Mouse (Mus musculus) neural tube, embryonic 12.5 days (tissue): ENCODE results near the gene Crhr2. TPM values are rescaled to one million over a fixed set of nuclear protein-coding genes. Genes with fewer than 3 reads are reported as not detected.

Experiments
- ATAC-seq: fragments of 200-750 bp; cut with Nextera tagmentation; 2 replicates; pipeline ENCODE4 v1.8.0; 2017; ENCODE audit warnings: low read depth, mild to moderate bottlenecking, moderate TSS enrichment, moderate library complexity; ENCODE audit not compliant: low FRiP score
- H3K27ac ChIP-seq: fragments of 300-500 bp; sonication (generic); 2 replicates; pipeline ENCODE4 v1.5.1; 2016
- H3K27me3 ChIP-seq: fragments of 300-500 bp; sonication (generic); replicated peaks from 2 replicates; pipeline ENCODE4 v1.6.1; 2016; ENCODE audit warnings: mild to moderate bottlenecking
- H3K36me3 ChIP-seq: fragments of 300-500 bp; sonication (generic); 2 replicates; pipeline ENCODE4 v1.6.1; 2016; ENCODE audit warnings: mild to moderate bottlenecking
- H3K4me1 ChIP-seq: fragments of 300-500 bp; sonication (generic); 2 replicates; pipeline ENCODE4 v1.6.1; 2016
- H3K4me2 ChIP-seq: fragments of 300-500 bp; sonication (generic); replicated peaks from 2 replicates; pipeline ENCODE4 v1.6.1; 2016; ENCODE audit warnings: mild to moderate bottlenecking
- H3K4me3 ChIP-seq: fragments of 300-500 bp; sonication (generic); 2 replicates; pipeline ENCODE4 v1.5.1; 2016
- H3K9ac ChIP-seq: fragments of 300-500 bp; sonication (generic); 2 replicates; pipeline ENCODE4 v1.6.1; 2016; ENCODE audit warnings: mild to moderate bottlenecking
- H3K9me3 ChIP-seq: fragments of 300-500 bp; sonication (generic); 2 replicates; pipeline ENCODE4 v1.6.1; 2016; ENCODE audit warnings: mild to moderate bottlenecking
- whole genome bisulfite sequencing: fragments of 180-500 bp; shearing (Covaris S2); methylation state at CpG from one replicate; pipeline ENCODE4 v1.1.7; 2016; 5-methylcytosine and 5-hydroxymethylcytosine counted together
- polyA plus RNA-seq: library from polyadenylated mRNA; unstranded; fragments of >200 nt; fragmentation: Nextera tagmentation; extraction: Ambion mirVana; gene quantifications from 2 replicates; pipeline ENCODE4 v1.2.1, GENCODE M21; 2016

Gene Crhr2
- polyA plus RNA-seq, 1 experiment from 2014 or later = 0.66 TPM

GRCm38 (mm10) chr6:55063793-55064476 is 68.9 kb downstream of the Crhr2 start:
- no peak overlapping the region for H3K4me3 ChIP-seq
- no peaks in the 10 kb centered on the region for H3K27me3 ChIP-seq
- 88% methylated on average over 9 of the region's 9 CpGs for WGBS
- H3K9ac ChIP-seq = no peak overlapping the region
- no peak overlapping the region for H3K4me2 ChIP-seq
- no peaks in the 10 kb centered on the region for H3K9me3 ChIP-seq
- no peak for ATAC-seq
- H3K36me3 ChIP-seq = peaks cover 79% of the 10 kb centered on the region
- no peak overlapping the region for H3K27ac ChIP-seq
- no peaks in the 10 kb centered on the region for H3K4me1 ChIP-seq

- Histone ChIP-seq H3K27me3 (no peaks in the 10 kb centered on the region), H3K4me3 (no peak overlapping the region), H3K36me3 (peaks cover 83% of the 10 kb centered on the region), H3K4me2 (no peak overlapping the region), H3K27ac (no peak overlapping the region), H3K9ac (no peak overlapping the region), H3K4me1 (no peaks in the 10 kb centered on the region), H3K9me3 (no peaks in the 10 kb centered on the region)
- ATAC-seq = no peak
- 77% methylated on average over 5 of the region's 5 CpGs for WGBS
Observed at GRCm38 (mm10) chr6:55062200-55062599, 70.6 kb downstream of the Crhr2 start.

GRCm38 (mm10) chr6:55061328-55061727 is 71.5 kb downstream of the Crhr2 start:
- Histone ChIP-seq H3K4me1 (no peaks in the 10 kb centered on the region), H3K36me3 (peaks cover 82% of the 10 kb centered on the region), H3K4me2 (no peak overlapping the region), H3K27ac (no peak overlapping the region), H3K27me3 (no peaks in the 10 kb centered on the region), H3K9ac (no peak overlapping the region), H3K4me3 (no peak overlapping the region), H3K9me3 (no peaks in the 10 kb centered on the region)
- no peak for ATAC-seq
- WGBS = 92% methylated on average over 11 of the region's 11 CpGs

GRCm38 (mm10) chr6:55060241-55060825 is 72.5 kb downstream of the Crhr2 start:
- no peak overlapping the region for H3K4me3 ChIP-seq
- H3K36me3 ChIP-seq = peaks cover 82% of the 10 kb centered on the region
- no peak overlapping the region for H3K9ac ChIP-seq
- no peaks in the 10 kb centered on the region for H3K27me3 ChIP-seq
- 91% methylated on average over 7 of the region's 7 CpGs for WGBS
- H3K4me2 ChIP-seq = no peak overlapping the region
- ATAC-seq = no peak
- no peaks in the 10 kb centered on the region for H3K4me1 ChIP-seq
- no peaks in the 10 kb centered on the region for H3K9me3 ChIP-seq
- no peak overlapping the region for H3K27ac ChIP-seq

- 94% methylated on average over 3 of the region's 3 CpGs for WGBS
- Histone ChIP-seq H3K36me3 (peaks cover 84% of the 10 kb centered on the region), H3K9ac (no peak overlapping the region), H3K27ac (no peak overlapping the region), H3K4me2 (no peak overlapping the region), H3K4me1 (no peaks in the 10 kb centered on the region), H3K27me3 (no peaks in the 10 kb centered on the region), H3K4me3 (no peak overlapping the region), H3K9me3 (no peaks in the 10 kb centered on the region)
- no peak for ATAC-seq
Observed at GRCm38 (mm10) chr6:55057427-55057826, 75.4 kb downstream of the Crhr2 start.

GRCm38 (mm10) chr6:55054491-55054890 is 78.3 kb downstream of the Crhr2 start:
- Histone ChIP-seq H3K9me3 (no peaks in the 10 kb centered on the region), H3K9ac (no peak overlapping the region), H3K36me3 (peaks cover 79% of the 10 kb centered on the region), H3K4me1 (no peaks in the 10 kb centered on the region), H3K27ac (no peak overlapping the region), H3K27me3 (no peaks in the 10 kb centered on the region), H3K4me2 (no peak overlapping the region), H3K4me3 (no peak overlapping the region)
- ATAC-seq = no peak
- WGBS = 88% methylated on average over 4 of the region's 4 CpGs

GRCm38 (mm10) chr6:55049186-55049585 is 83.6 kb downstream of the Crhr2 start:
- peaks cover 59% of the 10 kb centered on the region for H3K36me3 ChIP-seq
- H3K27ac ChIP-seq = no peak overlapping the region
- H3K9ac ChIP-seq = no peak overlapping the region
- H3K9me3 ChIP-seq = no peaks in the 10 kb centered on the region
- ATAC-seq = no peak
- WGBS = 89% methylated on average over 10 of the region's 10 CpGs
- no peak overlapping the region for H3K4me2 ChIP-seq
- no peak overlapping the region for H3K4me3 ChIP-seq
- H3K4me1 ChIP-seq = no peaks in the 10 kb centered on the region; the same call in 1 of the 2 replicates
- H3K27me3 ChIP-seq = no peaks in the 10 kb centered on the region

GRCm38 (mm10) chr6:55045326-55045725 is 87.5 kb downstream of the Crhr2 start:
- H3K27me3 ChIP-seq = no peaks in the 10 kb centered on the region
- ATAC-seq = no peak
- no peaks in the 10 kb centered on the region; the same call in 1 of the 2 replicates for H3K4me1 ChIP-seq
- 71% methylated on average over 1 of the region's 1 CpGs for whole genome bisulfite sequencing
- H3K4me3 ChIP-seq = no peak overlapping the region
- peaks cover 33% of the 10 kb centered on the region for H3K36me3 ChIP-seq
- no peaks in the 10 kb centered on the region for H3K9me3 ChIP-seq
- no peak overlapping the region for H3K4me2 ChIP-seq
- H3K9ac ChIP-seq = no peak overlapping the region
- H3K27ac ChIP-seq = no peak overlapping the region

- H3K27me3 ChIP-seq = no peaks in the 10 kb centered on the region
Observed at GRCm38 (mm10) chr6:55044542-55044941, 88.3 kb downstream of the Crhr2 start.

GRCm38 (mm10) chr6:55043206-55043605 is 89.6 kb downstream of the Crhr2 start:
- Histone ChIP-seq H3K36me3 (peaks cover 13% of the 10 kb centered on the region), H3K9me3 (no peaks in the 10 kb centered on the region), H3K9ac (no peak overlapping the region), H3K27ac (no peak overlapping the region), H3K4me1 (peaks cover 8% of the 10 kb centered on the region; the same call in 1 of the 2 replicates), H3K27me3 (no peaks in the 10 kb centered on the region), H3K4me2 (no peak overlapping the region), H3K4me3 (no peak overlapping the region)
- WGBS = 87% methylated on average over 8 of the region's 8 CpGs
- no peak for ATAC-seq

More at GRCm38 (mm10) chr6:55044542-55044941, 88.3 kb downstream of the Crhr2 start:
- no peak overlapping the region for H3K27ac ChIP-seq
- no peak for ATAC-seq
- no peak overlapping the region for H3K4me3 ChIP-seq
- H3K4me1 ChIP-seq = peaks cover 3% of the 10 kb centered on the region; the same call in 1 of the 2 replicates
- H3K9me3 ChIP-seq = no peaks in the 10 kb centered on the region
- no peak overlapping the region for H3K9ac ChIP-seq
- peaks cover 25% of the 10 kb centered on the region for H3K36me3 ChIP-seq
- no peak overlapping the region for H3K4me2 ChIP-seq
- WGBS = 73% methylated on average over 5 of the region's 5 CpGs
